Mouse (Mus musculus) layer of hippocampus, adult 9-11 months (tissue): ENCODE data around the gene Cox20.
A peak's percentile ranks its signal among the peaks of the same experiment; 100 is the strongest.

ENCODE experiments used
- DNase-seq: peaks from one replicate; pipeline ENCODE4 v3.0.0; 2022

Gene Cox20

GRCm38 (mm10) chr1:178357776-178358710 is 39.1 kb downstream of the Cox20 start:
- peak; percentile 91 for DNase-seq

GRCm38 (mm10) chr1:178360264-178360663 is 41.3 kb downstream of the Cox20 start:
- no peak for DNase-seq

DNA sequence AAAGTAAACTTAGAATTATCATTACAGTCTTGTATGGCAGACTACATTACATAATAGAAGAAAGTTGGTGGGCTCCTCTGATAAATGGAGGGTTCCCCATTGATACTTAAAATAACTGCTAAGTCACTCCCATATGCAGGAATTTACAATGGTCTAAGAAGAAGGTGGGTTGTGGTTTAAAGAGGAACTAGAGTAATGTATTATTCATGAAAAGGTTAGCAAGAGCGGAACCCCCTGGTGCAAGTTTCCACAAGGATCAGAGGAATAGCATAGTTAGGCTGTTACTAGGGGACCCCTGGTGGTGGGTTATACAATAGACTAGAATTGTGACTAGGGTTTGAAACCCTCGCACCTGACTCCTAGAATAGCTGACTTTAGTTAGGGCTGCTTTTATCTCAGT is 41.8 kb downstream of the Cox20 start:
- no peak for DNase-seq

- no peak for DNase-seq
Measured at GRCm38 (mm10) chr1:178365171-178365570, 46.2 kb downstream of the Cox20 start.

GRCm38 (mm10) chr1:178368121-178368520 is 49.2 kb downstream of the Cox20 start:
- no peak for DNase-seq

GRCm38 (mm10) chr1:178368548-178369271 is 49.8 kb downstream of the Cox20 start:
- peak; percentile 97 for DNase-seq

GRCm38 (mm10) chr1:178369272-178369651 is 50.3 kb downstream of the Cox20 start:
- no peak for DNase-seq
